Mouse (Mus musculus) left cerebral cortex, postnatal 4 days (tissue): ENCODE data around the gene Cs. TPM values are rescaled to one million over a fixed set of nuclear protein-coding genes. Genes with fewer than 3 reads are reported as not detected.
A peak's percentile ranks its signal among the peaks of the same experiment; 100 is the strongest.

ENCODE experiments used
- DNase-seq: peaks from one replicate; pipeline ENCODE4 v3.0.0-alpha.2; 2022
- intact Hi-C: fragments of 180-260 bp; cut with DNase I; formaldehyde crosslinking; loops from one replicate; pipeline ENCODE4 v1.15.1; 2025
- microRNA-seq: library from miRNA; unstranded; fragments of <30 nt; microRNA quantifications from one replicate; pipeline ENCODE4 v1.2.0, GENCODE M21; 2022
- total RNA-seq, 2 experiments: library from RNA; stranded (reverse); gene quantifications; 2 replicates each; pipeline ENCODE4 v1.2.3; 2021

The Cs gene
- total RNA-seq, 2 experiments from 2014 or later: 236 to 250 TPM

DNA sequence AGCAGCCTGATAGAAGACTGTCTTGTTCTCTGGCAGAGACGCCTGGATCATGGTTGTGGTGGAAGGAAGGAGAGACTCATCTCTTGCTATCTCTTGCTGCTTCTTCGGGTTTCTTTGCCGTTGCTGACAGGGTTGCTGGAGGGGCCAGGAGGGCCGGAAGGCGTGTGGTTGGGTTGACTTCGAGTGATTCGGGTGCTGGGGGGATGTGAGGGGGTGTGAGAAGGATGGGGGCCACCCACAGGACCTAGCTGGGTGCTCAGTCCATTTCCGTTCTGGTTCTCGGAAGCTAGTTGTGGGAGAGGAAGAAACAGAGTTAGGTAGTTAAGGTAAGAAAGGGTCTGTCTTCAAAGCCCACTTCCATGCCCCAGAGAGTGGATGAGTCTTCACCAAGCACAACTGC, 64.1 kb downstream of the Cs start:
- intact Hi-C loops: no loop called here
- no peak for DNase-seq

DNA sequence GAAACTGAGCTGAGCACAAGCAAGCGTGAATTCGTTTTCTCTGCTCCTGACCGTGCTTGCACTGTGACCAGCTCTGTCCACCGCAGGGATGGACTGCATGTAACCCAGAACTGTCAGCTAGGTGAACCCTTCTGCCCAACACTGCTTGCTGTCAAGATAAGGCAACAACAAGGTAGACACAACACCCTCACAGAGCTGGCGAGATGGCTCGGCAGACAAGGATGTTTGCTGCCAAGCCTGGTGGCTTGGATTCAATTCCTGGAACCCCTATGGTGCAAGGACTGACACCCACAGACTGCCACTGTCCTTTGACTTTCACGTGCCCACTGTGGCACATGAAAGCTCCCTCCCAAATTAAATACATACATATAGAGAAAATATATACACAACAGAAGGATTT, 66.4 kb downstream of the Cs start:
- peak; percentile 65 for DNase-seq

DNA sequence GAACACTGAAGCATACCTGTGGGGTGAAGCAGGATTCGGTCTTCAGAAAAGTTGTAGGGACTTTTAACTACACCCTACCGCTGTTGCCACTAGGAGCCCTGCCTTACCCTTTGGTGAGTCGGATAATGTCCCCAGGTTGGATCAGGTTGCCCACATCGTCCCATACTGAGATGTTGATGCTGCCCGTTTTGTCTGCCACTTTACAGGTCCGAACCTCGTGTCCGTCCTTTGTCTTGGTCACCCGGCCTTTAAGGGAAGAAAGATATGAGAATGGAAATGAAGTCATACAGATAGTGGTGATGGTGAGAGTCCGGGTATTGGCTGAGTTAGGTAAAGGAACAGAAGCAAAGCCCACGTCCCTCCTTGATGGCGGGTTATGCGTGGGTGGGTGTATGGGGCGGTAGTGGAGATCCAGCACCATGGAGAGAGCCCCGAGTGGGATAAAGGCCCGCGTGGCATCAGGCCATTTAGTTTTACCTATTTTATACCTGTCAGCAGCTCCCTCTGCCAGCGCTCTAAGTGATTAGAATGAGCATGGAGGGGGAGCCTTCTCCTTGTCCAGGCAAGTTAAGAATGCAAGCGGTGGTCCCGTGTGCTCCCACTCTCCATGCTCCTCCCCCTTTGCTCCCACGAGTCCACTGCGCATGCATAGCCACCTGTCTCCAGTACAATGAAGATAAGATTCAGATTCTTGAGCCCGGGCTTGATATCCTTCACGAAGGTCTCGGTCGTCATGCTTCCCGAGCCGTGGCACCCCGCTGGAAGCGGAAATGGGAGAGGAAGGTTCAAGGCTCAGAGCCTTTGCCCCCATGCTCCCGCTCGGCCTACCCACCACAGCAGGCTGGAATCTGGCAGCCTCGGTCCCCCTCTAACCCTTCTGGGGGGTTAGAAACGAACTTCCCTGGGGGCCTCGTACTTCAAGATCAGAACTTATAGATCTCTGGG, 71.3 kb downstream of the Cs start:
- intact Hi-C loops: no loop called here
- peak; percentile 54 for DNase-seq

More for the DNA sequence above, 66.4 kb downstream of the Cs start:
- intact Hi-C loops: no loop called here

DNA sequence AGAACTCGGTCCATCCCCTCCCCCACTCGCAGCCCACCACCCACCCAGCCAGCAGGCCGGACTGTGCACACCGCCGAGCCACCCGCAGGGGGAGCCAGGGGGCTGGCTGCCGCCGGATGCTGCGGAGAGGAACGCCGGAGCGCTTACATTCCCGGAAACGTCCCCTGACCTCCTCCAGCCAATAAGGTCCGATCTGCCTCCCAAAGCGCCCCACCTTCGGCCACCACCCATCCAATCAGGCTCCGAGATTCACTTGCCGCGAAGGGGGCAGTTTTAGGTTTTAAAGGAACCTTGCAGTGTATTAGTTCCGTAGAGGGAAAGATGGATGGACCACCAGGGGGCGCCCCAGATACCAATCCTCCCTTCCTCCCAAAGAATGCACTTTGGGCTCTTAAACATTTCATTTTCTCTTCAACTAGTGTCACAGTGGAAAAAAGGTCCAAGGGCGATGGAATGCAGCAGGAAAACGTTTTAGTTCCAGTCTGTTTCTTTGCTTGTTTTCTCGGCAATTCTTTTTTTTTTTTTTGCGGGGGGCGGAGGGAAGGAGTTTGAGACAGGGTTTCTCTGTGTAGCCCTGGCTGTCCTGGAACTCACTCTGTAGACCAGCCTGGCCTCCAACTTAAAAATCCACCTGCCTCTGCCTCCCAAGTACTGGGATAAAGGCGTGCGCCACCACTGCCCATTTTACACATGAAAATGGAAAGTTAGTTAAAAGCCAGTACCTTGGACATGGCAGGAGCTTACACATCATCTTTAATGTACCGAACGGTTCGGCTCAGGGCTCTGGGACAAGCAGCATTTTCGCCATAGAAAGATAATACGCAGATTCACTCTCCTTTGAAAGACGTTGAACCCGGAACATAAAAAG, 72.4 kb downstream of the Cs start:
- intact Hi-C loops: loop anchor here (5.0 kb wide), 1 partner anchor 47 kb away; the partner anchor contains the start of gene Smarcc2
- DNase-seq: peak; percentile 98

DNA sequence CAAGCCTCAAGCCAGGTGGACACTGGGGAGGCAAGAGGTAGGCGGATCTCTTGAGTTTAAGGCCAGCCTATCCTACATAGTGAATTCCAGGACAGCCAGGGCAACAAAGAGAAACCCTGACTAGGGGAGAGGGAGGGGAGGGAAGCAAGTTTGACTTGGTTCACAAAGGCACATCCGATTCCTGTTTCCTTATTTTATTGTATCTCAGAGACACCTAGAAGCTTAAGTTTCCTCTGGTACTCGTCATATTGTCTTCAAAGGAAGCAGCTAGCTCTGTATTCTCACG, 73.0 kb downstream of the Cs start:
- DNase-seq: no peak
- intact Hi-C loops: loop anchor here (5.0 kb wide), 1 partner anchor 47 kb away; the partner anchor contains the start of gene Smarcc2

DNA sequence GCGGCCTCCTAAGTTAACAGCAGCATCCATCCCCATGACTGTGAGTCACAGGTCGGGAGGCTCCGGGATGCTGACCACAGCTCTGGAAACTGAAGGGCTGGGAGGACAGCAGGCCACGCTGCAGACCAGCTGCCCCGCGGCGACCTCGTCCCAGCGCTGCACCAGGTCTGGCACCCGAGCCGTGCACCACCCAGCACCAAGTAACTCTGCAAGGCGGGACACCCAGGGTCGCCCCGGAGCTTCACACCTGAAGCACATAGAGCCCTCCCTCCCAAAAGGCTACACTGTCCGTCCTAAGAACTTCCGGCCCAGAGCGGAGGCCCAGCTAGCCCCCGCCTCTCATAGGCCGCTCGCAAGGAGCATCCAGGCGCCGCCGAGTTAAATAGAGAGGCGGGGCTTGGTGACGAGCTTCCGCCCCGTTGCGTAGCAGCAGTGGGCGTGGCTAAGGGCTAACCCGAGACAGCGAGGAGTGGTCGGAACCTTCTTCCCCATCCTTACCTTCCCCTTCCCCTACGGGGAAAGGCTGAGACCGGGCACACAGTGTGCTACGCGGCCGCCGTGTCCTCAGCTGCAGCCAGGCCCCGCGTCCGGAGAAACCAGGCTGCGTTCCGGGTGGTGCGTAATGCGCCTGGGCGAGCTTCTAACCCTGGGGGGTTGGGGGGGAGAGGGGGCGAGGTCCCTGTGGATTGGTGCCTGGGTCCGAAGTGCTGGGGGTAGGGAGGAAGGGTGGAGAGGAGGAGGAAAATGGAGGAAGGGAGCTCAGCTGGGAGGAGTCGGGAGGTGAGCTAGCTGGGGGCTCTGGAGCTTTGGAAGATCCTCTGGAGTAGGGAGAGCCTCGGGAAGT, 73.9 kb downstream of the Cs start, which contains the start of the genes Nabp2 and Rnf41:
Gene Nabp2 (minus strand): TSS at position 282 of the 844 bp plus-strand sequence.
Gene Rnf41 (plus strand): TSS at position 447 of the 844 bp plus-strand sequence.
- intact Hi-C loops: loop anchor here (5.0 kb wide), 1 partner anchor 46 kb away; the partner anchor contains the start of gene Smarcc2
- peak; percentile 98 for DNase-seq

DNA sequence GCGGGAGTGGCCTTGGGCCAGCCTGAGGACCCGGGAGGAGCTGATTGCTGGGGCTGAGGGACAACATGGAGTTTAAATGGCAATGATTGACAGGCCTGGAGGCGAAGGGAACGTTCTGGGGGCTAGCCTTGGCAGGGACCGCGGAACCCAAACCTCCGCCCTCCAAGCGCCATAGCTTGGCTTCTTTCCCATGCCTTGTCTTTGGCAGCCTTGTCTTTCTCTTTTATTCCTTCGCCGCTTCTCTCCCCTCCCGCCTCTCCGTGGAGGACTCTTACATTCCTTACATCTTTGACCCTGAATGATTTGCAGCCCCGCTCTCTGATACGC, 74.5 kb downstream of the Cs start:
- DNase-seq: peak; percentile 54
- intact Hi-C loops: loop anchor here (5.0 kb wide), 1 partner anchor 45 kb away; the partner anchor contains the start of gene Smarcc2

Small RNA genes lying within 50 kb of the gene (microRNA-seq; reads per million reads assigned to microRNA genes)
- gene Gm25361 (not detected), gene Gm26308 (not detected), gene Mir6914 (1.2 reads per million), gene Mir6915 (8.1 reads per million, percentile 21 among the genes with 10 or more reads in this experiment)

Other genes with a start within 250 kb of the Cs start
- 10 to 100 TPM; 34.5 to 36.2 TPM for gene Baz2a, start 246.2 kb upstream of the Cs start, total RNA-seq
- 10 to 100 TPM; 12.7 to 13.0 TPM for gene Rbms2, start 157.4 kb upstream of the Cs start, total RNA-seq
- 1 to 10 TPM; 5.9 to 7.9 TPM for gene Gls2, start 143.3 kb upstream of the Cs start, total RNA-seq
- gene Spryd4, start 125.9 kb upstream of the Cs start, total RNA-seq: 10 to 100 TPM; 14.5 to 16.3 TPM
- not detected for gene Mip, start 111.9 kb upstream of the Cs start, total RNA-seq
- 10 to 100 TPM; 11.1 to 14.7 TPM for gene Timeless, start 105.7 kb upstream of the Cs start, total RNA-seq
- not detected for gene Apon, start 83.6 kb upstream of the Cs start, total RNA-seq
- gene Apof, start 69.1 kb upstream of the Cs start, total RNA-seq: not detected
- gene Stat2, start 67.2 kb upstream of the Cs start, total RNA-seq: 10 to 100 TPM; 32.1 to 38.1 TPM
- gene Il23a, start 39.0 kb upstream of the Cs start, total RNA-seq: not detected
- 10 to 100 TPM; 19.9 to 22.4 TPM for gene Pan2, start 34.4 kb upstream of the Cs start, total RNA-seq
- gene Cnpy2, start 15.3 kb upstream of the Cs start, total RNA-seq: 10 to 100 TPM; 81.0 to 86.0 TPM
- 10 to 100 TPM; 57.7 to 58.1 TPM for gene Coq10a, start 31.3 kb downstream of the Cs start, total RNA-seq
- gene Ankrd52, start 39.4 kb downstream of the Cs start, total RNA-seq: 10 to 100 TPM; 84.9 to 85.5 TPM
- gene Slc39a5, start 63.5 kb downstream of the Cs start, total RNA-seq: under 1 TPM; 0.40 to 0.42 TPM
- 10 to 100 TPM; 95.1 to 99.1 TPM for gene Nabp2, start 73.8 kb downstream of the Cs start, total RNA-seq
- 10 to 100 TPM; 92.0 to 94.7 TPM for gene Rnf41, start 73.9 kb downstream of the Cs start, total RNA-seq
- 100 to 1,000 TPM; 295 to 311 TPM for gene Smarcc2, start 121.5 kb downstream of the Cs start, total RNA-seq
- gene Myl6, start 156.4 kb downstream of the Cs start, total RNA-seq: 100 to 1,000 TPM; 499 to 509 TPM
- 10 to 100 TPM; 61.7 to 65.2 TPM for gene Myl6b, start 161.0 kb downstream of the Cs start, total RNA-seq
- gene Esyt1, start 188.1 kb downstream of the Cs start, total RNA-seq: 10 to 100 TPM; 13.7 to 16.3 TPM
- gene Zc3h10, start 210.0 kb downstream of the Cs start, total RNA-seq: 10 to 100 TPM; 14.0 to 15.2 TPM
- 1,000 to 10,000 TPM; 2,825 to 2,926 TPM for gene Rpl41, start 211.6 kb downstream of the Cs start, total RNA-seq
- gene Pa2g4, start 228.3 kb downstream of the Cs start, total RNA-seq: 100 to 1,000 TPM; 111 TPM